Mouse (Mus musculus) CD4-positive helper T cell, adult 2 months (primary cell): ENCODE results near the gene Tmcc1.

Experiments
- DNase-seq: peaks from one replicate; pipeline ENCODE4 v3.0.0-alpha.2; 2012; ENCODE audit warnings: low read depth, missing footprints, low spot score

Tmcc1 gene

GRCm38 (mm10) chr6:116015902-116016301 is 177.4 kb downstream of the Tmcc1 start:
- no peak for DNase-seq

DNA sequence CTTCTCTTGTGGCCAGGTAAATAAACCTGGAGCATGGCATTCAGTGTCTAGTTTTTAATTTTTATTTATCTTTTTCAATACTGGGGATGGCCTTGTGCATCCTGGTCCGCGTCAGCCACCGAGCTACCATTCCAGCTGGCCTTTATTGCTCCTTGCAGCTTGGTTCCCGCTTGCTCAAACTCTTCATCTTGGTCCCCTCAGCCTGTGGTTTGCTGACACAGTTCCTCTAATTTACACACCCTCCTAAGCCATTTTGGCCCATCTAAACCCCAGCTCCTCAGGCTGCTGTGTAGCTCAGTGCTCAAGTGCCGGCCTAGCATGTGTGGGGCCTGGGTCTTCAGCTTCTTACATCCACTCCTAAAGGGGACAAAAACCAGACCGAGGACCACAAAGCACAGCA is 179.2 kb downstream of the Tmcc1 start:
- DNase-seq, result no peak

- DNase-seq, result no peak
These were observed 179.6 kb downstream of the Tmcc1 start for GRCm38 (mm10) chr6:116013687-116014086.

GRCm38 (mm10) chr6:116010541-116010940 is 182.7 kb downstream of the Tmcc1 start:
- peak; percentile 62 for DNase-seq

DNA sequence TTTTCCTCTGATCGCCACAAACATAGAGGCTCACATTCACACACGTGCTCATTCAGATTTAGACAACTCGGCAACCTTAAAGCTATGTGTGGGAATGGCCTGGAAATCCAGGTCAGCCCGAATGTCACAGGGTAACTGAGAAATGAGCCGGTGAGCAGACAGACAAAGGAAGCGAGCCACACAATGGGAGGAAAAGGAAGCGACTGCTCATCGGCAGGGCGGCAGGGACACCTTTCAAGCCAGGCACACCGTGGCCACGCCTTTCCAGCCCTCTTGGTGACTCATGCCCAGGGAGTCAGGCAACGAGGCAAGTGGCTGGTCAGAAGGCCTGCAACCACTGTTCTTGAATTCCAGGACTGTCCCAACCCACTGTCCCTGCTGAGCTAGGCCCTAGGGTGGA is 183.9 kb downstream of the Tmcc1 start:
- no peak for DNase-seq

GRCm38 (mm10) chr6:116007561-116008173 is 185.6 kb downstream of the Tmcc1 start:
- DNase-seq, result peak; percentile 52

DNA sequence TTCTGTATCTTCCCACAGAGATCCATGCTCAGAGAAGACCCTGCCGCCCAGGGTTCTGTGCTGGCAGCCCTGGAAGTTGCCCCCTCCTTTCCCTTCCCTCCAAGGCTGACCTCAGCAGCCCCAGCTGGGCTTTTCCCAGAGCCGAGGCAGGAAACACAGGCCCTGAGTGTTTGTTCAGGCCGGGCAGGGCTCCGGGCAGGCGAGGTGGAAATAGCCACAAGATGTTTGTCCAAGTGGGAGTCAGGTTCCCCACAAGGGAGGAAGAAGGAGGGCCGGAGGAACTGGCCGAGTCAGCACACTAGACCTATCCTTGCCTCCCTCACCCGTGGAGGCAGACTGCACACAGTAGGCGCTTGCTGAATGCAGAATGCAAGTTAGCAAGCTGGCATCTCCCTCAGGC is 186.6 kb downstream of the Tmcc1 start:
- DNase-seq, result no peak

- DNase-seq, result no peak
These were observed 187.4 kb downstream of the Tmcc1 start for GRCm38 (mm10) chr6:116005959-116006288.

GRCm38 (mm10) chr6:116005275-116005958 is 187.9 kb downstream of the Tmcc1 start:
- no peak for DNase-seq

DNA sequence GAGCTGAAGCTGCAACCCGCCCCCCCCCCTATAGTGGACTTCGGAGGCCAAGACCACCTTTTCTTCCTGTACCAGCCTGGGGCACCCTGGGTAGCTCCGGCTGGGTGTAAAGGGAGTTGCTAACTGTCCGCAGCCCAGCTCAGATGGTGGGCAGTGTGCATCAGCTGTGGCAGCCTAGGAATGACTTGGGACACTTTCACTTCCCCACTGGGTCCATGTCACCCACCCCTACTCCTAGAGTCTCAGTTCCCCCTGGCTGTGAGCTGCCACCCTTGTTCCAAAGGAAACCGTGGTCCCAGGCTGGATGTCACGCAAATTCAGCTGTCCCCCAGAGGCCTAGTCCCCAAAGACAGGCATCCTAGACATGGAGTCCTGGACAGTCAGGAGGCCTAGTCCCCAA is 188.6 kb downstream of the Tmcc1 start:
- no peak for DNase-seq

DNA sequence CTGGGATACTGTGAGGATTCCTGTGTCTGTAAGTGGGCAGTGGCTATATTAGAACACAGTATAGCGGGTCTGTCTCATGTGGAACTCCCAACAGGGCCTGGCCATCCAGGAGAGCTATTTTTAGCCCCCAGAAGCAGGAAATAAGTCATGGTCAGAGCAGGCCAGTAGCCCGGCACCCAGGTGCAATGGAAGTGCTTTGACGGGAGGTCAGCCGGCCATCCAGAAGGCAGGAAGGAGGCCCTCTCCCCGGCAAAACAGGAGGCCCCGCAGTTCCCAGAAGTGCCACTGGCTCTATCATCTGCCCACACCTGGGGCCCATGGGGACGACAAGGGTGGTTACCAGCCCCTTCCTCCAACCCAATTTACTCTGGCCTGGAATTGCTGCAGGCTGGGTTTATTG is 189.2 kb downstream of the Tmcc1 start:
- no peak for DNase-seq

DNA sequence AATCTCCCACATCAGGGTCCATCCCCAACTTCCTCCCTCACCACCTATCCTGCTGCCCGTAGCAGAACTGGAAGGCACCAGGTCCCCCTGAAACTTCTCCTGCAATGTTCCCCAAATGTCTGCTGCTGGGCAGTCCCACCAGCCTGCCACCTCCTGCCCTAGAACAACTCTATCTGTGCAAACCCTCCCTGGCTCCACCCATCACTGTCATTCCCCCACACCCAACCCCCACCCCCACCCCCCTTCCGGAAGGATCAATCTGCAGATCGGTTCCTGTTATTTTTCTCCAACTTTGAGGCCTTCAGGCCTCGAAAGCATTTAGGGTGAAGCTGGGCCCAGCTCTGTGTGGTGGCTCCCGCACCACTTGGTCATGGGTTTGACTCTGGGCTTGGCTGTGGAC is 189.8 kb downstream of the Tmcc1 start:
- peak; percentile 19 for DNase-seq

- DNase-seq, result no peak
These were observed 190.8 kb downstream of the Tmcc1 start for GRCm38 (mm10) chr6:116002311-116003104.

- no peak for DNase-seq
These were observed 192.4 kb downstream of the Tmcc1 start for GRCm38 (mm10) chr6:116000851-116001250.

GRCm38 (mm10) chr6:115999227-115999626 is 194.1 kb downstream of the Tmcc1 start:
- no peak for DNase-seq

DNA sequence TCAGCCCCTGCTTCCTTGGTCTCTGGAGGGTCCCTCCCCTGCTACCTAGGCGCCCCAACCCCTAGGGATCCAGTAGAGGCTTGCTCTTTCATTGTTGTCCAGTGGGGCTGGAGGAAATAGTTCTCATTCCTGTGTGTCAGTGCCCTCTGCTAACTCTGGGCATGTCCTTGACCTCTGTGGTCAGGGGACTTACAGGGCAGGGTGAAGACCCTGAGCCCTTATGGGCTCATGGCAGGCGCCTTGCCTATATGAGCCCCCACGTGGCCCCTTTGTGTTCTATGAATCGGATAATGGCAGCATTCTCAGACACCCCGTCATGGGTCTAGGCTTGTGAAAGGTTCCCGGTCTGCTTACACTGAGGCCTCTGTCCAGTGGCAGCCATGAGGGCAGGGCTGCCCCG is 194.5 kb downstream of the Tmcc1 start:
- no peak for DNase-seq

DNA sequence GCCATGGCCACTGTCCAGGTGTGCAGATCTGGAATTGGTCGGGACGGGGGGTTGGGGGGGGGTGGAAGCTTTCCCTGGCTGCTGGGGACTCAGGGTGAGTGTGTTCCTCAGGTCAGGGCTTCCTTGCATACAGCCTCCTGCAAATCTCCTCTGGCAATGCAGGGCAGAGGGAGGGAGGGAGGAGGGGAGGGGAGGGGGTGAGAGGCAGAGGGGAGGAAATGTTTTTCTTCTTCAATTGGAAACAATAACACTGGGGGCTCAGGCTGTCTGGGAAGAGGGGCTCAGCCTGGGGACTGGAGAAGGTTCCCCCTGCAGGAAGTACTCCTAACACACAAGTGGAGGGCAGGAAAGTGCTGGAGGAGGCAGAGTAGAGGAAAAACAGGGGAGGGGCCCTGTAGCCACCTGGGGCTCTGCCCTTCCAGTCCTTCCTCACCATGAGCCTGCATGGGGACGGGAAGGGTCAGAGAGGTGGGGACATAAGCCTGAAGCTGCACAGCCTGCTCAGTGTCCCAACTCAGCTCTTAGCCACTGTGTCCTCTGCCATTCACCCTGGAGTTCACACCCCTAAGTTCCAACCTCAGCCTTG is 195.5 kb downstream of the Tmcc1 start:
- DNase-seq, result no peak

GRCm38 (mm10) chr6:115996171-115996851 is 197.0 kb downstream of the Tmcc1 start:
- peak; percentile 64 for DNase-seq

GRCm38 (mm10) chr6:115995531-115995941 is 197.8 kb downstream of the Tmcc1 start:
- peak; percentile 26 for DNase-seq

DNA sequence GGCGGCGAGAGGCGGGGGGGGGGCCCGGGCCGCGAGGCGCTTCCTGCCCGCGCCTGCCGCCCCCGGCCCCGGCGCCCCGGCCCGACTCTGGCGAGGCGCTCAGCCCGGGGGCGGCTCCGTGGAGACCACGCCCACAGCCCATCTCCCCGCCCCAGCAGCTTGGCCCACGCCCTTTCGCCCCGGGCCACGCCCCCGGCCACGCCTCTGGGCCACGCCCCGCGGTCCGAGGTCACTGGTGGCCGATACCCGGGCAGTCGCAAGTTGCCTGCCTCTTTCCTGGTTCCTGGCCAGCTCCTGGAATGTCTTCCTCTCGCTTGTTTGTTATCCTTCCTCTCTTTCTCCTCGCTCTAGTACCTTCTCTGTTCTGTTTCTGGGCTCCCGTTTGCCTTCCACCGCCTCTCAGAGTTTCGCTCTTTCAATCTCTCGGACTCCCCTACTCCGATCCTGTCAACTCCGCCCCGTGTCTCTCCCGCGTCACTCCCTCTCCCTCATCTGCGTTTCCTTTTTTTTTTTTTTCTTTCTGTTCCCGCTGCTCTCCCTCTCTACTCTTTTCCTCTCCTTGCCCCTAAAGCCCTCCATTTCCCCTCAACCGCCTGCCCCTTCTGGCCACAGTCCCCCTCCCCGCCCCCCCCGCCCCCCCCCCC is 198.3 kb downstream of the Tmcc1 start, which contains the start of gene Plxnd1:
Gene Plxnd1 (minus strand): TSS at position 129 of the 644 bp plus-strand sequence.
- DNase-seq, result peak; percentile 86
